Mouse (Mus musculus) hindbrain, embryonic 12.5 days (tissue): ENCODE measurements around the gene Kptn. TPM values are rescaled to one million over a fixed set of nuclear protein-coding genes. Genes with fewer than 3 reads are reported as not detected.

Experiments used
- ATAC-seq: fragments of 200-750 bp; cut with Nextera tagmentation; 2 replicates; pipeline ENCODE4 v1.8.0; 2017; ENCODE audit warnings: moderate TSS enrichment; ENCODE audit not compliant: low FRiP score
- H3K27ac ChIP-seq: fragments of 300-500 bp; sonication (generic); 2 replicates; pipeline ENCODE4 v1.5.1; 2016; ENCODE audit warnings: mild to moderate bottlenecking
- H3K27me3 ChIP-seq: fragments of 300-500 bp; sonication (generic); 2 replicates; pipeline ENCODE4 v1.6.1; 2016; ENCODE audit warnings: mild to moderate bottlenecking
- H3K36me3 ChIP-seq: fragments of 300-500 bp; sonication (generic); 2 replicates; pipeline ENCODE4 v1.6.1; 2016; ENCODE audit warnings: mild to moderate bottlenecking
- H3K4me1 ChIP-seq: fragments of 300-500 bp; sonication (generic); 2 replicates; pipeline ENCODE4 v1.6.1; 2016
- H3K4me2 ChIP-seq: fragments of 300-500 bp; sonication (generic); replicated peaks from 2 replicates; pipeline ENCODE4 v1.6.1; 2016; ENCODE audit warnings: mild to moderate bottlenecking
- H3K4me3 ChIP-seq: fragments of 300-500 bp; sonication (generic); 2 replicates; pipeline ENCODE4 v1.5.1; 2016; ENCODE audit warnings: mild to moderate bottlenecking
- H3K9ac ChIP-seq: fragments of 300-500 bp; sonication (generic); 2 replicates; pipeline ENCODE4 v1.6.1; 2016; ENCODE audit warnings: mild to moderate bottlenecking, moderate library complexity
- H3K9me3 ChIP-seq: fragments of 300-500 bp; sonication (generic); replicated peaks from 2 replicates; pipeline ENCODE4 v1.6.1; 2016; ENCODE audit warnings: mild to moderate bottlenecking
- WGBS: fragments of 180-500 bp; shearing (Covaris S2); methylation state at CpG from one replicate; pipeline ENCODE4 v1.1.7; 2016; 5-methylcytosine and 5-hydroxymethylcytosine counted together
- polyA plus RNA-seq: library from polyadenylated mRNA; unstranded; fragments of >200 nt; fragmentation: Nextera tagmentation; extraction: Ambion mirVana; gene quantifications from 2 replicates; pipeline ENCODE4 v1.2.1, GENCODE M21; 2016

The Kptn gene
- polyA plus RNA-seq = 30.9 and 31.5 TPM in 2 replicates

DNA sequence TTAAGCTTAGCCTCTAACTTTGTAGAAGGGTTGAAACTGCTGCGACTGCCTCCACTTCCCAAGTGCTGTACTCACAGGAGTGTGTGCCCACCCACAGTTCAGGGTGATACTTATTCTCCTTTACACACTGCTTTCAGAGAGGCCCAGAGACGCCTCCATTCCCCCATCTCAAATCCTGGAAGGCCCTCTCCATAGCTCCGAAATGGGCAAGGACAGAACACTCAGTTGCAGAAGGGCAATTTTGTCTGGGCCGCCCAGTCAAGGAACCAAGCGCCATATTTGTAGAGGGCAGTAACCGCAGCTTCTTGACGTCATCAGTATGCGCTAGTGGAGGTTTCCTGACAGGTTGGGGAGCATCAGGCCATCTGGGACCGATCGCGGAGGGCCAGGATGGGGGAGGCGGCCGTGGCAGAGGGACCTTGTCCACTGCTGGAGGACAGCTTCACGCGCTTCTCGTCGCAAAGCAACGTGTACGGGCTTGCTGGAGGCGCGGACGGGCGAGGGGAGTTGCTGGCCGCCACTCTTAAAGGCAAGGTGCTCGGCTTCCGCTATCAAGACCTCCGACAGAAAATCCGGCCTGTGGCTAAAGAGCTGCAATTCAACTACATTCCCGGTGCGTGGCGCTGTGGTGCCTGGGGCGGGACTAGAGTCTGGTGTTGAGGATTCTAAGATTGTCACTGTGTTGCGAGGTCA, at the start of gene Kptn:
Kptn (plus strand) TSS at position 327 of the 693 bp plus-strand sequence.
- H3K9ac ChIP-seq = peak within 1 kb of the TSS; percentile 77
- H3K9me3 ChIP-seq = no peaks in the 10 kb centered on the region
- WGBS = 2% methylated on average over 33 of the region's 33 CpGs
- no peaks in the 10 kb centered on the region for H3K27me3 ChIP-seq
- H3K4me1 ChIP-seq = peaks cover 13% of the 10 kb centered on the region
- peak within 1 kb of the TSS; percentile 91 for H3K27ac ChIP-seq
- H3K36me3 ChIP-seq = peaks cover 30% of the 10 kb centered on the region
- ATAC-seq = peak; percentile 90
- peak within 1 kb of the TSS; percentile 54 for H3K4me2 ChIP-seq
- H3K4me3 ChIP-seq = peak within 1 kb of the TSS; percentile 72

DNA sequence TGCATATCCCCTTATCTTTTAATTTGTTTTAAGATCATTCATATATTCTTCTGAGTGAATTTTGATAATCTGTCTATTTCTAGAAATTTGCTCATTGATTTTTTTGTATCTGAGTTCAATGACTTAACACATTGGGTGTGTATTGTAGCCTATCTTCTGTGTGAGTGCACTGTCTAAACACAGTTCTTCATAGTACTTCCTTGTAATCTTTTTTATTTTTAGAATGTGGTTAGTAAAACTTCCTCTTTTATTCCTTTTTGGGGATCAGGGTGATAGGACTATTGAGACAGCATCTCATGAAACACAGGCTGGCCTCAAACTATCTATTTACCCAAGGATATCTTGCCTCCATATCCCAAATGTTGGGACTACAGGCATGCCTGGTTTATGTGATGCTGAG, 48.8 kb upstream of the Kptn start:
- H3K27me3 ChIP-seq = peaks cover 6% of the 10 kb centered on the region; the same call in 1 of the 2 replicates
- H3K4me1 ChIP-seq = no peaks in the 10 kb centered on the region
- H3K9me3 ChIP-seq = no peaks in the 10 kb centered on the region
- no peaks in the 10 kb centered on the region for H3K36me3 ChIP-seq
- H3K9ac ChIP-seq = no peak overlapping the region
- no peak overlapping the region for H3K27ac ChIP-seq
- H3K4me2 ChIP-seq = no peak overlapping the region
- ATAC-seq = no peak
- no peak overlapping the region for H3K4me3 ChIP-seq

DNA sequence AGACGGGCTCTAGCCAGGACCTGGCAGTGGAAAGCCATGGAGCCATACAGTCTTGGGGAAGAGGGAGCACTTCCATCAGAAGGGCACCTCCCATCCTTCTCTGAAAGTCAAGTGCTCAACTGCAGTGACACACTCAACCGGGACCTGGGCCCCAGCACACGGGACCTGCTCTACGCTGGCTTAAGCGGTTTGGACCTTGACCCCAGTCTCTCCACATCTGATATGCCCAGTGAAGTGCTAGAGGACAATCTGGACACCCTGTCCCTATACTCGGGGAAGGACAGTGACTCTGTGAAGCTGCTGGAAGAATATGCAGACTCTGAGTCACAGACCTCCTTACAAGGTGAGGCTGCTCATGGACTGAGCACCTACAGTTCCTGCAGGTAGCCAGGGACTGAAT, 47.8 kb upstream of the Kptn start:
- no peaks in the 10 kb centered on the region for H3K4me1 ChIP-seq
- no peak overlapping the region for H3K27ac ChIP-seq

DNA sequence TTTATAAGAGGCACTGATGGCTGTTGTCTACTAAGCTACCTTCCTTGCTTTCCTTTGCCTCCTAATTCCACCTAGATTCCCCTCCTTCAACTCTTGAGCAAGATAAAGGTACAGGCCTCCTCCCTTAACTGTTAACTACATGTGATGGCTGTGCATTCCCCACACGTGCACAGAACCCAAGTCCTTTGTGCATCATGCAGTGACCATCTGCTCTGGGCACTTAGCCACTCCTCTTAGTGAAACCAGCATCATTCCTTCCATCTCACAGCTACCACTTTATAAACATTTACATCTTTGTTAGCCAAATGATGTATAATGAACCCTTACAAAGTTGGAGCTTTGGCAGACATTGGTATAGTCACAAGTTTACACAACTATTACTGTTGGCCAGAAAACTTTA, 39.7 kb upstream of the Kptn start:
- no peaks in the 10 kb centered on the region for H3K4me1 ChIP-seq
- no peak for ATAC-seq
- H3K4me3 ChIP-seq = no peak overlapping the region
- H3K27ac ChIP-seq = no peak overlapping the region
- no peak overlapping the region for H3K9ac ChIP-seq
- no peaks in the 10 kb centered on the region for H3K9me3 ChIP-seq
- no peaks in the 10 kb centered on the region for H3K36me3 ChIP-seq
- H3K27me3 ChIP-seq = peaks cover 5% of the 10 kb centered on the region; the same call in 1 of the 2 replicates
- H3K4me2 ChIP-seq = no peak overlapping the region
- WGBS = 75% methylated on average over 1 of the region's 1 CpGs

More for the DNA sequence above, 47.8 kb upstream of the Kptn start:
- Histone ChIP-seq H3K9ac (no peak overlapping the region), H3K4me3 (no peak overlapping the region), H3K27me3 (peaks cover 11% of the 10 kb centered on the region), H3K4me2 (no peak overlapping the region), H3K36me3 (no peaks in the 10 kb centered on the region), H3K9me3 (no peaks in the 10 kb centered on the region)
- 89% methylated on average over 6 of the region's 6 CpGs for WGBS
- ATAC-seq = no peak

DNA sequence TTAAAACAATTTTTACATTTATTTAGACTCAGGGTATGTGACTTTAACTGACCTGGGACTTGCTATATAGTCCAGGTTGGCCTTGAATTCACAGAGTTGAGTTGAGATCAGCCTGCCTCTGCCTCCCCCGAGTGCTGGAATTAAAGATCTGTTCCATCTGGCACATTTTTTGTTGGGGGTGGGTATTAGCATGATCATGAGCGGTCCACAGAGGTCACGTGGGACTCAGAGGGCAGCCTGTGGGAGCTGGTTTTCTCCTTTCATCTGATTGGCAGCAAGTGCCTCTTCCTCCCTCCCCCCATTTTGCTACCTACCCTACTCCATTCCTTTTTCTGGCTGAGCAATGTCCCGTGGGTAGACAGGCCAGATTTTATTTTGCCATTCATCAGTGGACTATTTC, 39.1 kb upstream of the Kptn start:
- Histone ChIP-seq H3K9ac (no peak overlapping the region), H3K36me3 (no peaks in the 10 kb centered on the region), H3K4me2 (no peak overlapping the region), H3K4me3 (no peak overlapping the region), H3K27me3 (peaks cover 5% of the 10 kb centered on the region; the same call in 1 of the 2 replicates), H3K4me1 (no peaks in the 10 kb centered on the region), H3K9me3 (no peaks in the 10 kb centered on the region), H3K27ac (no peak overlapping the region)
- ATAC-seq = no peak
- WGBS = 75% methylated on average over 4 of the region's 4 CpGs

DNA sequence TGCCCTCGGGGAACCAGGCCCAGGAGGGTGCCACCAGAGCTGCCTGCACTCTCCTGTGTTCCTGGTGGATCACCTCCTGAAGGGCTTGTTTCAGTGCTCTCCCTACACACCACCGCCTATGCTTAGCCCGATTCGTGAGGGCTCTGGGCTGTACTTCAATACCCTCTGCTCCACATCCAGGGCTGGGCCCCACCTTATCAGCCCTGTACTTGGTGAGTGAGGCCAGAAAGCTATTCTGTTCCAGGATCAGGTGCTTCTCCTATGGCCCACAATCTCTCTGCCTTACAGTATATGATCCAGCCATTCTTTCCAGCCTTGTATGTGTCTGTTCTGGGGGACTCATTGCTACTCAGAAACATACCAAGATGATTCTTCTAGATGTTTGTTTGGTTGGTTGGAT, 36.3 kb upstream of the Kptn start:
- H3K4me3 ChIP-seq = no peak overlapping the region
- H3K36me3 ChIP-seq = no peaks in the 10 kb centered on the region
- ATAC-seq = no peak
- 63% methylated on average over 4 of the region's 4 CpGs for WGBS
- H3K27me3 ChIP-seq = no peaks in the 10 kb centered on the region
- no peak overlapping the region for H3K9ac ChIP-seq
- H3K4me2 ChIP-seq = no peak overlapping the region
- no peak overlapping the region for H3K27ac ChIP-seq
- H3K9me3 ChIP-seq = no peaks in the 10 kb centered on the region; the same call in 1 of the 2 replicates
- H3K4me1 ChIP-seq = no peaks in the 10 kb centered on the region

DNA sequence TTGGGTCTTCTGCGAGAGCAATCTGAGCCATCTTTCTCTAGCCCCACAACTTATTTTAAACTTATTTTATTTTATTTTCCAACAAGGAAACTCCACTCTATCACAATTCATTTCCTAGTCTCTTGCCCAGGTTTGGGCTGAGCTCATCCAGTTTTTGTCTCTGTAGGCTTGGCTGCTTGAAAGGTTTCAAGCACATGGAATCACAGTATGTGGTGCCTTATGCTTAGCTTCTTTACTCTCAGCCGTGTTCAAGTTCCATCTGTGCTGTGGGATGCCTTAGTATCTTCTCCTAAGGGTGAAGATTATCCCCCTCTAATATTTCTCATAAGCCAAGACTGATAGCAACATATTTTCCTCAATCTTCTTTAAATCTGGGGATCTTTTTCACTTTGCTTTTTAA, 32.1 kb upstream of the Kptn start:
- Histone ChIP-seq H3K36me3 (no peaks in the 10 kb centered on the region), H3K27me3 (peaks cover under 1% of the 10 kb centered on the region; the same call in 1 of the 2 replicates), H3K9me3 (no peaks in the 10 kb centered on the region; the same call in 1 of the 2 replicates), H3K9ac (no peak overlapping the region), H3K4me2 (no peak overlapping the region), H3K4me1 (no peaks in the 10 kb centered on the region), H3K27ac (no peak overlapping the region), H3K4me3 (no peak overlapping the region)
- ATAC-seq = no peak
- 74% methylated on average over 2 of the region's 2 CpGs for WGBS

DNA sequence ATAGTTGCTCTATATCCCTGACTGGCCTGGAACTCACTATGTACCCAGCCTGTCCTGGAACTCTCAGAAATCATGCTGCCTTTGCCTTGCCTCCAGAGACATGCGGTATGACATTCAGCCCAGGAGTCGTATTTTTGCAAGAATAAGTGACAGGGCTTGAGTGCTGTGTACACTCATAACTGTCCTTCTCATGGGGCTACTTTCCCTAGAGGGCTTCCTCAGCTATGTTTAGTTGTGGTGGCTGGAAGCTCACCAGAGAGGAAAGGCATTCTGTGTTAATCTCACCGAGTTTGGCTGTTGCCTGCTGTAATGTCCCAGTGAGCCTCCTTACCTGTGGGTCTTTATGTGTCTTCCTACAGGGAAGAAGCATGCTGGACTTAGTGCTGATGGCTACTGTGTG, 25.1 kb upstream of the Kptn start:
- no peak overlapping the region for H3K4me2 ChIP-seq
- ATAC-seq = no peak

DNA sequence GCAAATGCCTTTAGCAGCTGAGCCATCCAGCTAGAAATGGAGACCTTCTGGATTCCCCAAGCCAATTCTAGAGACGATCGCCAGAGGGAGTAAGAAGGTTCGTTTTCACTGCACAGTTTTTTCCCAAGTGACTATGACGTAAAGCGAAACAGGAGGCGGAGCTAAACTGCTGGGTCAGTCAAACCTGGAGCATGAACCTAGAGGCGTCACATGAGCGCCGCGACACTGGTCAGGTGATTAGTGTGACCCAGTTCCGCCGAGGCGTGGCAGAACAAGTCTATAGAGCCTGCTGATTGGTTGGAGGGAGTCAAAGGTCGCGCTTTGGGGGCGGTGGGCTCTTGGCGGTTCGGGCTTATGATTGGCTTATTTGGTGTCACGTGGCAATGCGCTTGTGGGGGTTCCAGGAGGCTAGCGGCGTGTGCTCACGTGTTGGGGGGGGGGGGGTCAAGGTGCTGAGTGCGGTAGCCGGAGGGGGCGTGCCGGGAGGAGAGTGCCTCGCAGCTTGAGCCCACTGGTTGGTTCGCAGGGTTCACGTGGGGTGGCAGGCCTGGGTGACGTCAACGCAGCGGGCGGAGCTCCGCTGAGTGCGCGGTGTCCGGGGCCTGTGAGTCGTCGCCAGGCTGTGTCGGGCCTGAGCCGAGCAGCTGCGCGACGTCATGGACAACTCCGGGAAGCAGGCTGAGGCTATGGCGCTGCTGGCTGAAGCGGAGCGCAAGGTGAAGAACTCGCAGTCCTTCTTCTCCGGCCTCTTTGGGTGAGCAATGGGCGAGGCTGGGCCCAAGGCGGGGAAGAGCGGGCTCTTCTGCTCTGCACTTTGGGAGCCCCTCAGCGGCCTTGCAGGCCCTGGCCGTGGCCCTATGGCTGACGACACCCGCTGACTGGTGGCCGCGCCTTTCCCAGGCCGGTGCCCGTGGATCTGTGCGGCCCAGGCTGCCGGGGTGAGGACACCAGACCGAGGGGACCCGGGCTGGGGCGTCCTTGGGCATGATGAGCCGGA, 21.4 kb upstream of the Kptn start, which contains the start of gene Napa:
Napa (plus strand) TSS at position 438 of the 997 bp plus-strand sequence.
- Histone ChIP-seq H3K27me3 (peaks cover 12% of the 10 kb centered on the region; the same call in 1 of the 2 replicates), H3K4me1 (peaks cover 32% of the 10 kb centered on the region), H3K4me2 (peak within 1 kb of the TSS; percentile 97), H3K36me3 (peaks cover 12% of the 10 kb centered on the region; the same call in 1 of the 2 replicates), H3K27ac (peak within 1 kb of the TSS; percentile 62), H3K4me3 (peak within 1 kb of the TSS; percentile 95), H3K9ac (peak within 1 kb of the TSS; percentile 99), H3K9me3 (no peaks in the 10 kb centered on the region)
- ATAC-seq = peak; percentile 99
- under 1% methylated on average over 68 of the region's 68 CpGs for WGBS

More for the DNA sequence above, 25.1 kb upstream of the Kptn start:
- Histone ChIP-seq H3K27me3 (peaks cover 16% of the 10 kb centered on the region), H3K4me3 (no peak overlapping the region), H3K27ac (no peak overlapping the region), H3K9me3 (no peaks in the 10 kb centered on the region), H3K36me3 (no peaks in the 10 kb centered on the region), H3K4me1 (peaks cover 8% of the 10 kb centered on the region), H3K9ac (no peak overlapping the region)
- 78% methylated on average over 3 of the region's 3 CpGs for WGBS

DNA sequence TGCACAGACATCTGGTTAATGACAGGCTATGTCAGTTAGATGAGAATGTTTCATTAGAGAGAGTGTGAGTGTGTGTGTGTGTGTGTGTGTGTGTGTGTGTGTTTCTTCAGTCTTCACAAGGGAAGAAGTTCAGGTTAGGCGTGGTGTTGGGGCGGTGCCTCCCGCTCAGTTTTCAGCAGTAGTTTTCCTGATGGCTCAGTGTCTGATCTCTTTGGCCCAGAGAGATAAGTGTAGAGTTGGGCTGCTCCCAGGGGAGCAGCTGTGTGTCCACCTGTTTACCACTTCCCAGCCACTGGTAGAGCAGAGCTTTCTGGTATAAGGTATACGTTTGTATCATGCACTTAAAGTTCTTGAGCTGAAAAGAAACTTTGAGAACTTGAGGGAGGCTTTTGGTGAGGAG, 19.8 kb upstream of the Kptn start:
- Histone ChIP-seq H3K36me3 (peaks cover 19% of the 10 kb centered on the region; the same call in 1 of the 2 replicates), H3K9ac (peak overlapping the region; percentile 99; the same call in 1 of the 2 replicates), H3K4me1 (peaks cover 46% of the 10 kb centered on the region), H3K27ac (no peak overlapping the region), H3K27me3 (peaks cover 12% of the 10 kb centered on the region; the same call in 1 of the 2 replicates), H3K4me3 (peak overlapping the region; percentile 95), H3K4me2 (peak overlapping the region; percentile 97), H3K9me3 (no peaks in the 10 kb centered on the region)
- WGBS = 88% methylated on average over 4 of the region's 4 CpGs
- no peak for ATAC-seq

DNA sequence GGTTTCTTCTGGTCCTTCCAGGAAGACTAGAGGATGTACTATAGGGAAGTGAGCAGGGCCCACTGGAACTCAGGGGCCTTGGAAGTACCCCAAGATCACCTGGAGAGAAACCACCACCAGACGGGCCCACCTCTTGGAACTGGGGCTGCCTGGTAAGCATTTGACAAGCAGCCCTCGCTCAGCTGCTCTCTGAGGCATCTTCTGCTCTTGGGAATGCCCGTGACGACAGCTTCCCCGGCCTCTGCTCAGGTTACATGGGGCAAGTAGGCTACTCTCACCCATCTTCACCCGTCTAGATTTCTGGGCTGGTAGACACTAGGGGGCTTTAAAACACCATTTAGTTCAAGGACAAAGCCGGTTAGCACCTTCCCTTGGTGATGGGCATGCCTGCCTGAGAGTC, 18.6 kb upstream of the Kptn start:
- no peak for ATAC-seq
- Histone ChIP-seq H3K4me2 (no peak overlapping the region), H3K27ac (no peak overlapping the region), H3K36me3 (peaks cover 20% of the 10 kb centered on the region; the same call in 1 of the 2 replicates), H3K9me3 (no peaks in the 10 kb centered on the region), H3K27me3 (0 out of 2 replicates have a peak, but pooled peaks cover 4% of the 10 kb centered on the region), H3K4me3 (no peak overlapping the region), H3K4me1 (peaks cover 46% of the 10 kb centered on the region), H3K9ac (no peak overlapping the region)
- 76% methylated on average over 7 of the region's 7 CpGs for WGBS
